Mouse (Mus musculus): ENCODE data around the gene Dctn1.

Dctn1 gene

DNA sequence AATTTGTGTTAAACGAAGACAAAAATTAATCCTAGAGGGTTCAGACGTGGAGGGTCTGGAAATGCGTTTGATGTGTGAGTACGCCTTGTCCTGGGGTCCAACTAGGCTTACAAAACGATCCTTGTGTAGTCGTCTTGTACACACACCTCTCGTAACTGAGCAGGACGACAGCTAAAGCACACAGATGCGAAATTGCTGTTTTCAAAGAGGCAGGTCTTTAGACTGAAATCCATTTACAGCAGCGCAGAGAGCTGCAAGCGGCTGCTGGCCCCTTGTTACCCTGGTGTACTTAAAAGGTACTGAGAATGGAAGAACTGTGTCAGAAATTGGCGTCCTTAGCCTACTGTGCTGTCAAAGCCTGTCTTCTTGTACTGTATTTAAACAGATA lies 517 bp downstream of the Dctn1 start:
- peak; percentile 37 for DNase-seq (ENCODE audit: extremely low read depth, low read depth)

- DNase-seq (ENCODE audit: extremely low read depth, low read depth), result no peak
Measured at GRCm38 (mm10) chr6:83169872-83170271, 4.2 kb downstream of the Dctn1 start.

DNA sequence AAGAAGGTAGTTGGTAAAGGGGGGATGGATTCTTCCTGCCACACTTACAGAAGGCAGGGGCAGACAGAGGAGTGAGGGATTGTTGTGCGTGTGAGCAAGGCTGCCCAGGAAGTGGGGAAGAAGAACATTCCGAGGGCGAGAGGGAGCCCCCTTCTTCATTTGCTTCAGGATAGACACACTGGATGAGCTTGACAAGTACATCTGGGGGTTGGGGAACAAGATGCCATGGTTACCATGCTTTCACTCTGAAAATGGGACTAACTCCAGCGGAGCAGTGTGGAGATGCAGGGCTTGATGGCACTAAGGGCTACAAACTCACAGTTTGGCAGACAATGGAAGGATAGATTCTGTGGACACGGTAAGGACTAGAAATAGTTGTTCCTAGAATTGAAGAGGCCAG lies 5.3 kb downstream of the Dctn1 start:
- no peak for DNase-seq (ENCODE audit: extremely low read depth, low read depth)

- no peak for DNase-seq (ENCODE audit: extremely low read depth, low read depth)
Measured at GRCm38 (mm10) chr6:83172240-83172920, 6.7 kb downstream of the Dctn1 start.

GRCm38 (mm10) chr6:83175996-83176395 lies 10.3 kb downstream of the Dctn1 start:
- DNase-seq (ENCODE audit: extremely low read depth, low read depth), result no peak

DNA sequence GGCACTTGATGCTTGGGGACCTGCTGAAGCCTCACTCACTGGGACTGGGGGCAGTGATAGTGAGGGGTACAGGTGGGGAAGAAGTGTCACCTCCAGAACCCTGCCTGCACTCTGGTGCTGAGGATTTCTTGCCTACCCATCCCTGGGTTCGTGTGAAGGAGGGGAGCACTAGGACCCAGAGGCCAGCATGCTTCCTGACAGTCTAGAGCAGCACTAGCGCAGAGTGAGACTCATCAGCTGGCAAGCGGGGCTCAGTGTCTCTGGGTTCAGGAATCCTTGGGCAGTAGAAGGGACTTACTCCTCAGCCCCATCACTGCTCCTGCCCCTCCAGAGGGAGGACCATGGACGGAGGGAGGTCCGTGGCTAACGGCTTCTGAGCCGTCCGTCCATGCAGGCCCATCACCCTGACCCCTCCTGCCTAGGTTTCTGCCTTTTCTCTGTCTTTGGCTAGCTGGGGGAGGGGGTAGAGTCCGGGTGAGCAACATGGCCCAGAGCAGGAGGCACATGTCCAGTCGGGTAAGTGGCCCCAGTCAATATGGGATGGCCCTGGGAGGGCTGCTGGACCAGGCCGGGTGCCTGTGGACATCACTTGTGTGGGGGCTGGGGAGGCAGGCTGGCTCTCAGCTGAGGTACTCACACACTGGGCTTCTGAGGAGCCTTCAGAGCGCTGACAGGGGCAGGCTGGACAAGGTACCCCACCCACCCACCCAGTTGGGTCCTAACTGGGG lies 13.8 kb downstream of the Dctn1 start:
- no peak for DNase-seq (ENCODE audit: extremely low read depth, low read depth)

- DNase-seq (ENCODE audit: extremely low read depth, low read depth), result no peak
Measured at GRCm38 (mm10) chr6:83180605-83181004, 14.9 kb downstream of the Dctn1 start.

DNA sequence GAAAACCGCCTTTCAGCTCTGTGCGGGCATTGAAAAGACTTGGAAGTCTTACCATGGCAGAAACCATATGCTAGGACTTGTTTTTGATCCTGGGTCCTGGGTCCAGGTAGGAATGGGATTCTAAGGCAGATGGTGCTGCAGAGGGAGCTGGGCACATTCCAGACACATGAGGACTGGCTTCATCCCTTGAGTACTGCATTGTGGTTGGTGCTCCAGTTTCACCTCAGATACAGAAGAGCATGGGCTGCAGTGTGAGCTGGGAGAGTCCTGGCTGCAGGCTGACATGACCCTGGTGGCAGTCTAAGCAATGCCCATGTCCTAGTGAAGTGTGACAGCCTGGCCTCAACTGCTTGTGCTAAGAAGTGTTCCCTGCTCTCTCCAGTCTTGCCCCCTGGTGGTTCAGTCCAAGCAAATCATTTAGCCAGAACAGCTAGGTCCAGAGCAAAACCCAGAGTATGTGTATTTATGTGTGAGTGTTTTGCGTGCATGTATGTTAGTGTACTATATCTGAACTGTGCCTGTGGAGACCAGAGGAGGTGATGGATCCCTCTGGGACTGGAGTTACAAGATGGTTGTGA lies 19.2 kb downstream of the Dctn1 start:
- DNase-seq (ENCODE audit: extremely low read depth, low read depth), result no peak

DNA sequence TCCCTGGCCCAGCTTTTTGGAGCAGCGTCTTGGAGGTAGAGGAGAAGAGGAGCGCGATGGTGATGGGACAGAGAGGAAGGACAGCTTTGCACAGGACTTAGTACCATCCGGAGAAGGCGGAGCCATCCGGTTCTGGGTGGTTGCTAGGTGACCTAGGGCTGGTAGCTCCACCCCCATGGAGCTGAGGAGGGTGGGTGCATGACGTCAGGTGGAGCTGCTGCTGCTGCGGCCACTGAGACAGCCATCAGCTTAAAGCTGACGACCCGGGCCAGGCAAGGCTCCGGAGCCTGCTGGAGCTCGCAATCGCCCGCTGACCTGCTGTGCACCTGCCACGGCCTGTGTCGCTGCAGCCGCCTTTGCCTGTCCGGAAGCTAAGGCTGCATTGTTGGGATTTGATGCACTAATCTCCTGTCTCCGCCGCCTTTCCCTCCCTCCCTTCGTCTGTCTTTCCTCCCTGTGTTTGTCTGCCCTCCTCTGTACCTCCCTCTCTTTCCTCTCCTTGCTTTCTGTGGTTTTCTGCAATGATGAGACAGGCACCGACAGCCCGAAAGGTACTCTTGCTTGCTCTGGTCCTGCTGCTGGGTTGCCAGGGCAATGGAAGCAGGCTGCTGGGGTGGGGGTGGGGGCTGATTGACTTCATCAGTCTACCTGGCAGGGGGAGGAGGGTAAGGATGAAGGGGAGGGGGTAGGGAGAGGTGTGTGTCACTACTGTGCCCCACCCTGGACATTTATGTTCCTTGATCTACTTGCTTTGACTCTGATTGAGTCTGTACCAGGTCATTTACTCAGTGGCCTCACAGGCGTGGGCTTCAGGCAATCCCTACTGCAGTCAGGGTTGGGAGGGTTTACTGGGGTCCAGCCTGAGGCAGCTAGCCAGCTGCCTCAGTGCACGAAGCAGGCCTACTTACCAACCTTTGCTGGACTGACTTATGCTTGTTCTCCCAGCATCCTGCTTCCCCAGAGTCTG lies 20.5 kb downstream of the Dctn1 start:
- DNase-seq (ENCODE audit: extremely low read depth, low read depth), result no peak

DNA sequence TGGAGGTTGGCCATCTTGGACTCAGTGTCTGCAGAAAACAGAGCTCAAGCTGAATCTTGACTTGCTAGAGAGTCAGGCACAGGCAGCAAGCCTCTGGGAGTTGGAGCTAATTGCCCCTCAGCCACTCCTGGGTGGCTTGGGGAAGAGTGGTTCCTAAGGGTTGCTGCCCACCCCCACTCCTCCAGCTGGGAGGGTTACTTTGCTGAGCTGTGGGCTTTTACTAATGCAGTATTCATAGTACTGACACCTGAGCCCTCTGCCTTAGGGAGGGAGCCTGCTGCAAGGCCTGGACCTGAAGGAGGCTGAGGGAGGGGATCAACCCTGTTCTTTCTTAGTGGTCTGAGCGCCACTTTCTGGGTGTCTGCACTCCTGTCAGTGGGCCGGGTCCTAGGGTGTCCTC lies 21.2 kb downstream of the Dctn1 start:
- no peak for DNase-seq (ENCODE audit: extremely low read depth, low read depth)

DNA sequence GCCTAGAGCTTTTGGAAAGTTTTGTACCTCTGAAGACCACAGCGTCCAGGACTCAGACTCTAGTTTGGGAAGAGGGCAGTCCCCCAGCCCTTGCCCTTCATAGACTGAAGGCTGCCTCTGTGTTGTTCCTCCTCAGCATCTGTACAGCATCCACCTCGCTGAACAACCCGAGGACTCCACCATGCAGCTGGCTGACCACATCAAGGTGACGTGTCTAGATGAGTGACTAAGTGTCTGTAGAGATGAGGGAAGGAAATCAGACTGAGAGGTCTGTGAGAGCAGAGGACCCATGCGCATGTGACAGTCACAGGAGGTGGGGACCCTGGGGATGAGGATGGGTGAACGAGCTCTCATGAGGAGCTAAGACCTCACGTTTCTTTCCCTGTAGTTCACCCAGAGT lies 27.9 kb downstream of the Dctn1 start:
- no peak for DNase-seq (ENCODE audit: extremely low read depth, low read depth)

DNA sequence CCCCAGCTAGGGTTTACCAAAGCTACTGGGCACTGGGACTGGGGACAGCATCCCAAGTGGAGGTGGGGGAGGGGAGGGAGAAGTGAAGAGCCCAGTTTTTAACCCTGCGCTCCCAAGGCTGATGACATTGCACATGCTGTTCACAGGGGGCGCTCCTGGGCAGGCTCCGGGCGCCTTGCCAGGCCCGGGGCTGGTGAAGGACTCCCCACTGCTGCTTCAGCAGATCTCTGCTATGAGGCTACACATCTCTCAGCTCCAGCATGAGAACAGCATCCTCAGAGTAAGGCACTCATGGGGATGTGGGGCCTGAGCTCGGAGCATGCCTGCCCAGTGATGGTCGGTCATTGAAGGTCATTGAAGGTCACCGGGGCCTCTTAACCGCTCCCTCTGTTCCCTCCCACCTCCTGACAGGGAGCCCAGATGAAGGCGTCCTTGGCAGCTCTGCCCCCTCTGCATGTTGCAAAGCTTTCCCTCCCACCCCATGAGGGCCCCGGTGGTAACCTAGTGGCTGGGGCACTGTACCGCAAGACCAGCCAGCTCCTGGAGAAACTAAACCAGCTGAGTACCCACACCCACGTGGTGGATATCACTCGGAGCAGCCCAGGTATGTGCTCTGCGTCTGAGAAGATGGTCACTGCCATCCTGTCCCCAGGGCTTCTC lies 31.8 kb downstream of the Dctn1 start:
- DNase-seq (ENCODE audit: extremely low read depth, low read depth), result no peak

GRCm38 (mm10) chr6:83203320-83203719 lies 37.6 kb downstream of the Dctn1 start:
- no peak for DNase-seq (ENCODE audit: extremely low read depth, low read depth)

DNA sequence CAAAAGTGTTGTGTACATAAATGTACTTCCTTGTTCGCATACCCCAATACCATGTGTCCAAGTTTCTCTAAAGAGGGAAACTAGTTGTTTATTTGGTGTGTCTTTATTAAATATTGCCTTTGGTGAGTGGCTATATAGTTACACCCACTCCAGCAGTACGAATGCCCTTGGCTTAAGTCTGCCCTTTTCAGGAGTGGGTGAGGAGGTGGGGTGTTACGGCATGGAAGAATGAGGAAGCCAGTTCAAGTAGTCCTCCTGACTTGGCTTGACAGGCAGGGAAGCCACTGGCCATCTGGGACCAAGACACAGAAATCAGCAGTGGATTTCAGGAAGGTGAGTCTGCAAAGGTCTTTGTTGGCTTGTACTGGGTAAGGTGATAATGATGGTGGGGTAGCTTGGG lies 40.1 kb downstream of the Dctn1 start:
- DNase-seq (ENCODE audit: extremely low read depth, low read depth), result no peak

DNA sequence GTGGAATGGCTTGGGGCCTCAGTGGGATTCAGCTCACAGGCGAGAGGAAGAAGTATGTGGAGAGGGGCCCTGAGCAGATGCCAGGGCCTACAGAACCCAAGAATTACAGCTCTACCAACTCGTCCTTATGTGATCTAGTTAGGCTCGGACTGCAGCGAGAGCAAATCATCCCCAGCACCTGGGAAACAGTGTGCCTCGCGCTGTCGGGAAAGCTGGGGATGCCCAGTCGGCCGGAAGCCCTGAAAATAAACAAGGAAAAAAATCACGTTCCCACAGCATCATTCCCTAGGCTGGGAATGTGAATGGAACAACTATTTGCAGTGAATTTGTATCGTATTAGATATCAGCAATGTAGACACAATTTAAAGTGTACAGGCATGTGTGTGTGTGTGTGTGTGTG lies 40.6 kb downstream of the Dctn1 start:
- DNase-seq (ENCODE audit: extremely low read depth, low read depth), result no peak

DNA sequence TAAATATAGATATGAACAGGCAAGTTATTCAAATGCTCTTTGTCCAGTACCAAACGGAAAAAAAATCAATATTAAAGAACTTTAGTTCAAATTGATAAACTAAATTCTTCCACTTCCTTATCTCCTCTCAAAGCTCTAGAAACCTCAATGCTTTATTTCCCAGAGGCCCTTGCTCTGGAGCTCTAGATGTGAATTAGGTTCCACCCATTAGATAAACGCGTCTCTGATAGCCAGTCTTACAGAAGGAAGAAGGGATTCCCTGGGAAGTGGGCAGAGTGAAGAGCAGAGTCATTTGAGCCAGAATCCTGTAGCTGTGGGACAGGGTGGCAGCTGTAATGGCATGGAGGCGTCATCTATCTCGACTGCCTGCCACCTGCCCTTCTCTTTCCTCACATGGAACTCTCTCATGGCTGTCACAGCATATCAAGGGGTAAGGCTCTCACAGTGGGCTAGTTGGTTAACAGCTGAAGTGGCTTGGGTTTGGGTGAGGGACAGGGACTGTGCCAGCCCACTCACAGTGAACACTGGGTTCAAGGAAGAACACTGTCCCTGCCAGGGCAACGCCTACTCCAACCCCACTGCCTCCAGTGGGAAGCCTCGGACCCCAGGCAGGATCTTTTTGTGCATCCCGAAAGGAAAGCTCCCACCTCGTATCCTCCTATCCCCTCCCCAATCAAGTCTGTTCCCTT lies 41.8 kb downstream of the Dctn1 start:
- no peak for DNase-seq (ENCODE audit: extremely low read depth, low read depth)

GRCm38 (mm10) chr6:83208050-83208400 lies 42.3 kb downstream of the Dctn1 start:
- no peak for DNase-seq (ENCODE audit: extremely low read depth, low read depth)

GRCm38 (mm10) chr6:83210495-83210894 lies 44.8 kb downstream of the Dctn1 start:
- no peak for DNase-seq (ENCODE audit: extremely low read depth, low read depth)

- DNase-seq (ENCODE audit: extremely low read depth, low read depth), result no peak
Measured at GRCm38 (mm10) chr6:83211526-83211925, 45.8 kb downstream of the Dctn1 start.

- no peak for DNase-seq (ENCODE audit: extremely low read depth, low read depth)
Measured at GRCm38 (mm10) chr6:83215002-83215666, 49.4 kb downstream of the Dctn1 start.

Data from MEL-GATA-1-ER (cell line).